Mouse (Mus musculus) activated CD4-positive, CD25-positive, alpha-beta regulatory T cell, adult 4 months (primary cell): Measurements from ENCODE around the gene Polr3g. TPM values are rescaled to one million over a fixed set of nuclear protein-coding genes. Genes with fewer than 3 reads are reported as not detected.
"Not testable (repeated sequence)": the region's sequence is repeated elsewhere in the genome, so short reads cannot be mapped to it uniquely, and the experiment has no call there.

Experiments used
- ATAC-seq: one replicate; pipeline ENCODE4 v1.8.0; 2017
- polyA plus RNA-seq, 2 experiments: library from polyadenylated mRNA; unstranded; fragments of 100-300 nt; shearing (Covaris generic); gene quantifications; one replicate each; pipeline ENCODE4 v1.2.1; 2017

The Polr3g gene
- 10 to 100 TPM in 1 of 2 experiments, 1 to 10 TPM in 1; 7.7 to 11.5 TPM for polyA plus RNA-seq

DNA sequence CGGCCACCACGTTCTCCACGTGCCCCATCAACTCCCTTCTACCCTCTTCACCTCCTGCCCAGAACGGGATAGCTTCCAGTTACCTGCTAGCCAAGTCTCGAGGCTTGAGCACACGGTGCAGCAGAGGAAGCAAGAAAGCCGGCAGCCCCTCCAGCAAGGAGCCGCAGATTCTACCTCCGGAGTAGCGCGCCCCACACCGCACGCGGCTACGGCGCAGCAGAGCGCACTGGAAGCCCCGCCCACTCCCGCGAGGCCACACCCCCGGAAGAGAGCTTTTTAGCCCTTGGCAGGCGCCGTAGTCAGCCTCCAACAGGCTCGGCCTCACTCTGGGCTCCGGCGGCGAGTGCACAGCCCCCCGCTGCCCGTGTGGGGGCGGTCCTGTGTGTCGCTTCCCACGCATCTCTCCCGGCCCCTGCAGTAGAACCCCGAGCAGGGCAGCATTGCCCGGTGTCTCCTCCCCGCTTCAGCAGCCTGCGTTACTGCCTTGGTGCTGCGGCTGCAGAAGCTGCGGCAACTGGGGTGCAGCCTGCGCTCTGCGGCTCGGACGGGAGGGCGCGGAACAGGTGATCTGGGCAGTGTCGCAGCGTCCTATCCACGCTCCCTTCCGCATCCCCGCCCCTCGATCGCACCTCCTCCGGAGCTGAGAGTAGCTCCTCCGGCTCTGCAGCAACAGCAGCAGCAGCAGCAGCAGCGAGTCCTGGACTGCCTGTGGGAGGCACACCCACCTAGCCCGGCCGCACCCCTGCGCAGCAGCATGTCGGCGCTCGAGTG, at the start of gene Polr3g, which contains the start of gene Mblac2:
TSS of gene Polr3g (minus strand) at position 239 of the 771 bp plus-strand sequence.
TSS of gene Mblac2 (plus strand) at position 567 of the 771 bp plus-strand sequence.
- ATAC-seq, result peak; percentile 91

DNA sequence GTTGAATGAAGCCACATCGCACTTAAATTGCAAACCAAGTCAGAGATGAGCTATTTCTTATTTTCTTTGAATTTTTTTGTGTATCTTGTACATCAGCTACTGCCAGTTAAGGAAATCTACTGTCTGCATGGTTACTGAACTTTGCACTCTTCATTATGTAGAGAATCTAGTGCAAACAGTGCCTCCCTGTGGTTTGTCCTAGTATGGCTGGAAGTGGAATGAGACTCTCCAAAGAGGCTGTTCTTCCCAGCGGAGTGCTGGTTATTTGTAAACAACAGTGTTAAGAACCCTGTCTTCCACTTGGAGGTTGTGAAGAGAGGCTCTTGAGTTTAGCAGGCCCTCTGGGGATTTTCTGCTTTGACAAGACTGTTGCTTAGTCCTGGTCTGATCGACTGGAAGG, 49.6 kb upstream of the Polr3g start:
- ATAC-seq, result peak; percentile 52

DNA sequence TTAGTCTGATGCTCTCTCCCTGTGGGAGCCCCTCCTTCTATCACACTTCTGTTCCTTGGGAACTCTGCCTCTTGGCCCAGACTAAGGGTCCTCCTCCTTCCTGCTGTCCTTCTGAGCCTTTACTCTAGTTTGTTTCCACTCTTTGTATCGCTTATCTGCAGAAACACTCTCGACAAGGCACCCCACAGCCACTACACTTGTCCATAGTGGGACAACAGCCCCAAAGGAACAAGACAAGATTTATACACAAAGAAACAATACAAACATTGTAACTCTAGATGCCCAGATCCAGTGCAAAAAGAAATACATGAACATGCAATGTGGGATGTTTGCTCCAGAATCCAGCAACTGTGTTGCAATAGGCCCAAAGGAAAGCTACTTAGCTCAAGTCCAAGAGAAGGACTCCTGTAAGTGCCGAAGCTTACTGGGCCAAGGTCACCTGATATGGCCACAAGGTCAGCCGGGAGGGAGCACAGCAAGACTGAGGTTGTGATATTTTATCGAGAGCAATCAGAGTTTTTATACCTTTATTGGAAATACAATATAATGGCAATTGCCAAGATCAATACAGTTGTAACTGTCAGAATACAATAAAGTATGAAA, 46.3 kb upstream of the Polr3g start:
- ATAC-seq, result no peak

DNA sequence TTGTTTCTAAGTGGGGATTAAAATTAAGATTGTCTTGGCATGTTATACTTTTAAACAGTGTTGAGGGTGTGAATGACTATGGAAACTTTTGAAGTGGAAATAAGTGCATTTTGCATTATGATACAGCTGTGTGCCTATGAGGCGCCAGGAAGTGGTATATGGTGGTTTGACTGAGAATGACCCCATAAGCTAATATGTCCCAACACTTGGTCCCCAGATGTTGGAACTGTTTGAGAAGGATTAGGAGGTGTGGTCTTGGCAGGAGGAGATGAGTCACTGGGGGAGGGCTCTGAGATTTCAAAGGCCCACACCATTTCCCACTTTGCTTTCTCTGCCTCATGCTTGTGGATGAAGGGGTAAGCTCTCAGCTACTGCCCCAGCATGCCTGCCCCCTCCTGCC, 44.5 kb upstream of the Polr3g start:
- no peak for ATAC-seq

DNA sequence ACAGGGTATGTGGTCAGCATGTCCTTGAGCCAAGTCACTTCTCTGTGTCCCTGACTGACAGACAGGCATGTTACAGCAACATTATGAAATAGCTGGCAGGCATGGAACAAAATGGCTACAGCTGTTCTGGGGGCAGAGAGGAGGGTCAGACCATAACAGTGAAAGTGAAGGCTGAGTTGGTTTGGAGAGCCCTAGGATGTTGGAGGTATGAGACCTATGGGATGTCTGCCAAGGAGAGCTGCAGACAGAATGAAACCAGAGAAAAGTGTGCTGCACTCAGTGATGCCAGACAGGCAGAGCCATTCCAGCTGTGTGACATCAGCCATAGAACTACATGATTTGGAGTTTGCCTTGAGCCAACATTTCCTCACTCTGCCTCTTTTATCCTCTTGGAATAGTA, 44.1 kb upstream of the Polr3g start:
- no peak for ATAC-seq

DNA sequence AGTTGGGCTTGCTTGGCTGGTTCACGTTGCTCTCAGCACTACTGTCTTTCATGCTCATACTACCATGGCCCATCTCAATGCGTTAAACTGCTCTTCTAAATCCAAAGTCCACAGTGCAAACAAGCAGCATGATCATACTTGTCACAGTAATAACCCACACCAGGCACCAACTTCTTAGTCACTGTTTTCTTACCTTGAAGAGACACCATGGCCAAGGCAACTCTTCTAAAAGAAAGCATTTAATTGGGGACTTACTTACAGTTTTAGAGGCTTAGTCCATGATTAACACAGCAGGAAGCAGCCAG, 33.2 kb upstream of the Polr3g start:
- no peak for ATAC-seq

DNA sequence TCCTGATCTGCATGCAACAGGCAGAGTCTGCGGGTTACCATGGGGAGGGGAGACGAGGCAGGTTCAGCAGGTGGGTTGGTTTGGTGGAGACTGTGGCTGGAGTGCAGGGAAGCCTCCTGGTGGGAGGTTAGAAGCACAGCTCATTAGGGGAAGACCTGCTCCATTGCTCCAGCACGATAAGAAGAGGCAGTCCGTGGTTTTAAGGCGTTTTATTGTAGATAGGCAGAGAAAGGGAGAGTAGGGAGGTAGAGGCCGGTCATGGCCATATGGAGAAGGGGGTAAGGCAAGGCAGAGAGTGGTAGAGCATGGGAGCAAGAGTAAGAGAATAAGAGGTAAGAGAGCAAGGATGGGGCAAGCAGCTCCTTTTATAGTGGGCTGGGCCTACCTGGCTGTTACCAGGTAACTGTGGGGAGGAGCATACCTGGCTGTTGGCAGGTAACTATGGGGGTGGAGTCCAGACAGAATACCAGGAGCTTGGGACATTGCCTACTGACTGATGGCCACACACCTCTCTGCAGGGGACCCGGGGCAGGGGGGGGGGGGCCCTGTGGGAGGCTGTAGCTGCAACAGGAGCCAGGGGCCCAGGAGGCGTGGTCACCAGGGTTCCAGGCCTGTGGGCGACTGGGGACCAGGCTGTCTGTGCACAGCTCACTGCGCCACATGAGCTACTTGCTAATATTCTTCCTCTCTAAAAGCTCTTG, 32.7 kb upstream of the Polr3g start:
- no peak for ATAC-seq

DNA sequence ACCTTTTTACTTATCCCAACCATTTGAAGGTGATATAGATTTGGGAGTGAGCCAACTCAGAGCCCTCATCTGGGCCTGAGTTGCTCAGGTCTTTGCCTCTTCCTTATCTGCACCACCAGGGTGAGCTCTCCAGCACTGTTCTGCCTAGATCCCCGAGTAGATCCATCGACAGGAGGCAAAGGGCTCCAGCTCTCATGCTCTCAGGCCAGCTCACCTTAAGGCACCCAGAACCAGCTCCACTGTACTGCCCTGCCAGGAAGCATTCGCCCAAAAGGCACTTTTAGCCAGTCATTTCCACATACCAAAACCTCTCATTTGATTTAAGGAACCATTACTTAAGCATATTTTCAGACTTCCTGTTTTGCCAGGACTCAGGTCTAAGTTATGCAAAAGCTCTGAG, 30.1 kb upstream of the Polr3g start:
- no peak for ATAC-seq

DNA sequence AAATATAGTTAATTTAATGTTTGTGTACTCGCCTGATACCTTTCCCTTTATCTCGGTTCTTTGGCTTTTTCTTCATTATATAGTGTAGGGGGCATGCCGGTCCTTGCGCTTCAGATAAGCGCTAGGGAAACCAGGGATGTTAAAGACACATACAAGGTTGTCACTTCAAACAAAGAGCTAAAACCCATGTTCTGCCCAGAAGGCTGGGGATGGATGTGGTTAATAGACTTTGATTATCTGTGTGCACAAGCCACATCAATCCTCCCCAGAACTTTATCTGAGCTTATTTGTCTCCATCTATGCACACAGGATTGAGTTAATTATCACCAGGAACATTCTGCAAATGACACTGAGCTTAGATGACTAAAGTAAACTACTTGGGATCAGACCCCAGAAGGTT, 25.8 kb upstream of the Polr3g start:
- ATAC-seq, result no peak

DNA sequence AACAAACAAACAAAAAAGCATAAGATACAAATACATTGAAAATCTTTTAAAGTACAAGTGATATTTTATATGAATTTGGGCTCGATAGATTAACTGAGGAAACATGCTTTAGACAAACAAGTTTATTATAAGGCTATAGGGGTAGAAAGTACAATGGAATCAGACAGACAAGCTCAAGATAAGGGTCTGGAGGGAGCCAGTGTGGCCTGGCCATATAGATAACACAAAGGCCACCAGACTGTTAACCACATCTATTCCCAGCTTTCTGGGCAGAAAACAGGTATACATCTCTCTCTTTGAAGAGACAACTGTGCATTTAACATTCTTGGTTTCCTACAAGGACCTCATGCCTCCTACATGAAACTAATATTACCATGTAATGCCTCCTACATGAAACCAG, 19.5 kb upstream of the Polr3g start:
- ATAC-seq, result no peak

DNA sequence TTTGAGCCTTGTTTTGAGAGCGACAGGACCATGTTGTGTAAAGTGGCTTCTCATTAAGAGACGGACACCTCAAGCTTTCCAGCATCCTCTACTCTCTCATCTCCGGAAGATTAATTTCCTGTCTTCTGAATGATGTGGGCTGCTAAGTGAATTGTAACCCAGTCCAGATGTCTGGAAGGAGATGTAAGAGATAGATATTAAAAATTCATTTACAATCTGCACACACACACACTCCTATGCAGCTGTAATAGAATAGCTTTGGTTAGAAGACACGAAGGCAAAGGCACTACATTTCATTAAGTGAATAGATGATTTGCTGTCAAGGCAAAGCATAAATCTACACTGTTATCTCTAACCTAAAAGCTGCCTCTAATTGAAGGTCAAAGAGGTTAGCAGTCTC, 18.3 kb upstream of the Polr3g start:
- no peak for ATAC-seq

DNA sequence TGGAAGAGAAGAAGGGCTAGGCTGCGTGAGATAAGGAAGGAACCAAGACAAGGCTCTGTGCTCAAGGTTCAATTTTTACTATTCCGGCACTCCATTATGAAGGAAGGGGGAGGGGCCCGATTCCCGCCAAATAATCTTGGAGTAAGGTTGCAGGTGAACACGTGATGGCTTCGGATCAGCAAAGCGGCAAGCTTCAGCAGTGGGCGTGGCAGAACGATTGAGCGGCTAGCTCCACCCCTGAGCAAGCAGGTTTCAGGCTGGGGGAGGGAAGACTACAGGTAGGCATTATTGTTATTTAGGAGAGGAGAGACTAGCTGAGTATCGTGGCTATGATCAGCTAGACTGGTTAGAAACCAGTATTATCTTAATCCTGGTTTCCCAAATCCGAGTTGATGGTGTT, 17.3 kb upstream of the Polr3g start:
- ATAC-seq, result not testable (repeated sequence)

DNA sequence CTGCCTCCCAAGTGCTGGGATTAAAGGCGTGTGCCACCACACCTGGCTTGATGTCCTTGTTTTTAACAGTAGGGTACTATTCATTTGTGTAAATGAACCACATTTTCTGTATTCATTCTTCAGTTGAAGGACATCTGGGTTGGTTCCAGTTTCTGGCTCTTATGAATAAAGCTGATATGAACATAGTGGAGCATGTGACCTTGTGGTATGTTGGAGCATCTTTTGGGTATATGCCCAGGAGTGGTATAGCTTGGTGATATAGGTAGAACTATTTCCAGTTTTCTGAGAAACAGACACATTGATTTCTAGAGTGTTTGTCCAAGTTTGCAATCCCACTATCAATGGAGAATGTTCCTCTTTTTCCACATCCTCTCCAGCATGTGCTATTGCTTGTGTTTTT, 3.1 kb upstream of the Polr3g start:
- no peak for ATAC-seq

DNA sequence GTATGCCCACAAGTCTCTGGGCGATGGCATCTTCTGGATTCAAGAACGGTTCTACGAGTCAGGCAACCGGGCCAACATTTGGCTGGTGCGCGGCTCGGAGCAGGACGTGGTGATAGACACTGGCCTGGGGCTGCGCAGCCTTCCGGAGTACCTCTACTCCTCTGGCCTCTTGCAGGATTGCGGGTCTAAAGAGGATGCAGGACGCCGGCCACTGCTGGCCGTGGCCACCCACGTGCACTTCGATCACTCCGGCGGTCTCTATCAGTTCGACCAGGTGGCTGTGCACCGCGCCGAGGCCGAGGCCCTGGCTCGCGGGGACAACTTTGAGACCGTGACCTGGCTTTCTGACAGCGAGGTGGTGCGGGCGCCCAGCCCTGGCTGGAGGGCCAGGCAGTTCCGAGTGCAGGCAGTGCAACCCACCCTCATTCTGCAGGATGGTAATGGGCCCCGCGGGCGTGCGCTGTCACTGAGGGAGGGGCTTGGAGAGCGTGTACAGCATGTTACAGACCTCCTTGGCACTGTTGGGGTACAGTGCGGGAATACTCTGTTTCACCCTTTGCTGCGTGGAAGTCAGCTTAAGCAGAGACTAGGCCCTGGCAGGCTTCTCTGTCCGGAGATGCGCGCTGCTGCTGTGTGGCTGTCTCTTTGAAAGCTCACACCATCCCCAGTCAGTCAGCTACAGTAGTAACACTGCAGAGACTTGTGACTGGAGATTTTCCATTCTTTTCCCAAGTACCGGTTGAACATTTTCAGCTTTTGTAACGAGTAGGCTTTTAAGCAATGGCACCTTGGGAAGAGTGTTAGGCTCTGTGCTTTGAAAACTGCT, 946 bp upstream of the Polr3g start:
- ATAC-seq, result peak; percentile 0

DNA sequence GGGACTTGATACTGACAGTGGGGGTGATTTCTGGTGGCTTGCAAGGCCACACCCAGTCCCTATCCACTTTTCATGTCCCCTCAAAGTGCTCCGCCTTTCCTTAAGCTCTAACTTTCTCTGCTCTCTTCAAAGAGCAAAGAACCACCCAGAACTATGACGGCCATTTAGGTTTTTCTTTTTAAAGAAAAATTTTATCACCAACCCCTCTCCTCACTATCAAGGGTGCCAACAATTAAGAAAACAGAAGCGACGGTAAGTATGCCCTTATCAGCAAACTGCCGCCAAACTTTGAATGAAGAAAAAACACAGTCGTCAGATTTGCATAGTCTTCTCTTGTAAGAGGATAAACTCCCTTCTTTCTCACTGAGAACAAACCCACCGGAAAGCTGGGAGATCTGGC, 547 bp downstream of the Polr3g start:
- no peak for ATAC-seq

DNA sequence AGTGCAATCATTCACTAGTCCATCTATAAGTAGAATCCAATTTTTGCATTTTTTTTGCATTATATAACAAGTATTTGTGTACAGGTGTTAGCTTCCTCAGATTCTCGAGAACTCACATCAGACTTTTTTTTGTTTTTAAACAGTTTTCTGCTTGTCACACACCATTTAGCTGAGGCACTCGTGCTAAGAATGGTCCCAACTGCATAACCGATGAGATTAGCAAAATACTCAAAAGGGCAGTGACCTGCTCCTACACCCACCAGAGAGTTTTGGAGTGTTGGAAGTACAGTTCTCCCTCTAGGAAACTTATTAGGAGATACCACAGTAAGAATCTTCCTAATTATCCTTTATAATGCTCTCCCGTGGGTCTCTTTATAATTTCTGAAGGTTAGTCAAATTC, 1.0 kb downstream of the Polr3g start:
- no peak for ATAC-seq

DNA sequence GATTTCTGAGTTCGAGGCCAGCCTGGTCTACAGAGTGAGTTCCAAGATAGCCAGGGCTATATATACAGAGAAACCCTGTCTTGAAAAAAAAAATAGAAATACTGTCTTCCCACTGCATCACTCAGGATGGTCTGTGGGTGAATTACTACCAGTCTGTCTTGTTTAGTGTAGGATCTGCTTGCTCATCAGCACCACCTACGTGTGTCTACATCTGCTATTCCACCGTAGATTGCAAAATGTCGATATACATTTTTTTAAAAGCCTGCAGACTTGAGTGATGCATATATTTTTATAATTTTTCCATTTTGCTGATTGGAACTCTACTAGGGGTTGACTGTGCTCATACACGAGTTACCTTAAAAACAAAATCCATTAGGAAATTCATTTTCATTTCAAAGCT, 4.5 kb downstream of the Polr3g start:
- ATAC-seq, result no peak

DNA sequence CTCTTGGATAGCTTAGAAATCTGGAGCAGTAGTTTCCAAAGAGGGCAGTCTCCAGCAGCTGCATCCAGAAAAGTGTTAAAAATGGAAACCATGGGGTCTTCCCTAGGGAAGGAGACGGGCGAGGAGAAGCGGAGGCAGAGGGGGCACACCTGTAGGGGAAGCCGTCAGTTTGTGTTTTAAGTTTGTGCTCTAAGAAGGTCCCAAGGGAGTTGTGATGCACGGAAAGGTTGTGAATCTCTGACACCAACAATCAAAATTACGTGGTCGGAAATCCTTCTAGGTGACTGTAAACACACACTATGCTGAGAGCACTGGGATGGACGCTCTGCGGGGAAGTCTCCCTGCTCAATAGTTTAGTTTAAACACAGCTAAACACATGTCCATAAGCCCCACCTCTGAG, 7.2 kb downstream of the Polr3g start:
- ATAC-seq, result no peak

DNA sequence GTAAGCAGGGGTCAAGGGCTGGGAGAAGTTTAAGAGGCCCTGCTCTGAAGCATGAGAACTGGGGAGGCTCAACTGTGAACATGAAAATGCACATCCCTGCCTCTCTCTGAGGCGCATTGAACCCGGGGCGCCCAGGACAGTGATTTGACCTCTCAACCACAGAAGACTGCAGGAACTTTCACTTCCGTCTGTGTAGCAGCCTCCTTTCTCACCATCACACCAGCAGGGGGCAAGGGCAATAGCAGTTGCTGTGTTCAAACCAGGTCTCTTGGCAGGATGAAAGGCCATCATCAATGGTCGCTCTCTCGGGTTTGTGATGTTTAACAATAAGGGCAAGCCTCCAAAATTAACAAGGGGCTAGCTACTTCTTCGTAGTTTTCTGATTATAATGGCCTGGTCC, 7.7 kb downstream of the Polr3g start:
- no peak for ATAC-seq

DNA sequence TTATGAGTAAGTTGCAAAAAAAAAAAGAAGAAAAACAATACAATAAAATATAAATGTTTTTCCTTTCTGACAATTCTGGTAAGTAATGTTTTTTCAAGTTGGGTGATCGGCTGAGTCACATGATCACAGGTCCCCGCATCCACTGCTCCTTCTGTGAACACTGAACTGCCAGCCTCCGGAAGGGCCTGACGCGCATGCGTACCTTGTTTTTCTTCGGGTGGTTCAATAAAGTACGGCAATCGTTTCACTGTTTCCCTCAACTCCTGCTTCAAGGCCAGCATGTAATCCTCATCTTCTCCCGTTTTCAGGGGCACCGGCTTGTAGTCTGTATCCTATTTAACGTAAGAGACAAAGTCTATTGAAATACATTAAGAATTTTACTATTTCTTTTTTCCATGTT, 16.4 kb downstream of the Polr3g start:
- no peak for ATAC-seq

DNA sequence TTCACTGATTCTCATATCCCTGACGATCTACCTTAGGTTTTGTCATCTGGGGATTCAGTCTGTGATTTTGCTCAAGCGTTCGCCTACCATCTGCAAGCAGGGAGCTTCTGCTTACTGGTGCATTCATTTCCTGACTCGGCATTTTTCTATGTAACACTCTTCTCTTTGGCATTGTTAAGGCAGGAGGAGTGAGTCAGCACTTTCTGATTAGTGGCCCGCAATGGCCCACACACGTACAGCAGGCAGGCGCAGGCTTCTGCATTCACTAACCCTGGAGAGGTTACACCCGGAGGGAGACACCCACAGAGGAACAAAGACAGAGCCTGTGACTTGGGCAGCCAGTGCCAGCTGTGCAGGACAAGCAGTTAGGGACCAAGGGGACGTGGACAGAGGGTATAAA, 19.2 kb downstream of the Polr3g start:
- no peak for ATAC-seq

DNA sequence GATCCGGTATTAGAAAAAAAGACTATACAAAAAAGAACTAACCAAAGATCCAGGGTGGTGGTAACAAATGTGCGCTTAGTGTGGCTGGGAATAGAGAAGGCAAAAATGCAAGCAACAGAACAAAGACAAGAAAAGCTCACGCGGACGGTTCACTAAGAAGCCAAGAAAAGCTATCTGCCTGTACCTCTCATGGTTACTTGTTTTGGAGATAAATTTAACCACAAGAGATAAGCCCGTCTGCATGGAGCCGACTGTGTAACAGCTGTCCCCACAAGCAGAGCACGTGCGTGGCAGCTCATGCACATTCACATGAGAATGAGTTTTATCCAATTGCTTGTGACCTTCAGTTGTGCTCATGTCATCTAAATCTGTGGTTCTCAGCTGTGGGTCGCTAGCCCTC, 20.3 kb downstream of the Polr3g start:
- no peak for ATAC-seq

DNA sequence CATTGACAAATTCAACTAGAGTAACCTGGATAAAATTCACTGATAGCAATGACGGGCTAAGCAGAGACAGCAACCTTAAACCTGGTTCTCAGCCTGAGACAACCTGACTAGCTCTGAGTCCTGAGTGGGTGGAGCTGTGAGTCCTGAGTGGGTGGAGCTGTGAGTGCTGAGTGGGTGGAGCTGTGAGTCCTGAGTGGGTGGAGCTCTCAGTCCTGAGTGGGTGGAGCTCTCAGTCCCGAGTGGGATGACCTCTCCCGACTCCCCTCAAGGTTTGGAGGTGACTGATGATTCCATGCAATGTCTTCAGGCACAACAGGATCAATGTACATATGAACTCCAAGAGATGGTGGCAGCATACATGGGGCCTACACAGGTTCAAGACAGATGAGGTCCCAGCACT, 21.2 kb downstream of the Polr3g start:
- no peak for ATAC-seq
